Mouse (Mus musculus) olfactory bulb, adult 2 months (tissue): ENCODE measurements around the gene Cluap1. TPM values are rescaled to one million over a fixed set of nuclear protein-coding genes. Genes with fewer than 3 reads are reported as not detected.

ENCODE experiments used
- H3K27ac ChIP-seq: fragments of 200-500 bp; 2 replicates; pipeline ENCODE4 v1.5.1; 2012; ENCODE audit warnings: low read depth, low read length; ENCODE audit not compliant: insufficient read depth
- H3K4me1 ChIP-seq: fragments of 200-500 bp; 2 replicates; pipeline ENCODE4 v1.6.1; 2012; ENCODE audit warnings: low read length; ENCODE audit not compliant: control insufficient read depth, insufficient read depth
- H3K4me3 ChIP-seq: fragments of 200-500 bp; 2 replicates; pipeline ENCODE4 v1.5.1; 2012; ENCODE audit warnings: mild to moderate bottlenecking, low read depth, low read length, moderate library complexity; ENCODE audit not compliant: insufficient read depth
- CTCF ChIP-seq: fragments of 200-500 bp; IDR thresholded peaks from 2 replicates; pipeline ENCODE4 v1.5.1; 2012; ENCODE audit warnings: low read depth, mild to moderate bottlenecking, low read length, moderate library complexity; ENCODE audit not compliant: insufficient read depth
- POLR2A ChIP-seq: fragments of 200-500 bp; IDR thresholded peaks from 2 replicates; pipeline ENCODE4 v1.6.1; 2012; ENCODE audit warnings: mild to moderate bottlenecking, low read depth, low read length, moderate library complexity; ENCODE audit not compliant: insufficient read depth
- WGBS: fragments of 180-500 bp; shearing (Covaris S2); methylation state at CpG from one replicate; pipeline ENCODE4 v1.1.7; 2018; 5-methylcytosine and 5-hydroxymethylcytosine counted together
- polyA plus RNA-seq: library from polyadenylated mRNA; stranded (reverse); fragments of >200 nt; gene quantifications from 2 replicates; pipeline ENCODE4 v1.2.4, GENCODE M21; 2012; ENCODE audit warnings: low replicate concordance; ENCODE audit not compliant: missing spikeins, insufficient read depth, insufficient read length

Gene Cluap1
- polyA plus RNA-seq, 1 experiment, result not detected

DNA sequence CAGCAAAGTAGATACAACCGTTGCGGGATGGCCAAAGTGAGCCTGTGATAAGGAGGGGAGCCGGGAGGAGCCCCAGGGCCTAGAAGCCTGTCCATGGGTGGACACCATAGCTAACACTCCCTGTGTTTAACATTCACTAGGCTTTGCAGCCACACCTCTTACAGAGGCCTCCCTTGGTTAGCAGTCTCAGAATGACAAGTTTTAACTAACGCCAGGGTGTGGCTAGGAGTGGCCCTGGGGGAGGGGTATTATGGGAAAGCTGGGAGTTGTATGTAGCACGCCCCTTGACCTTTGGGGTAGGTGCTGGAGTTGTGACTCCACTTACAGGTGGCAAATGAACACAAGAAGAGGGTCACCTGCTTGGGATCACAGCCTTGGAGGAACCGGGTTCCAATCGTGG is 67.1 kb downstream of the Cluap1 start:
- Histone ChIP-seq H3K4me1 (no peaks in the 10 kb centered on the region), H3K27ac (no peak overlapping the region), H3K4me3 (no peak overlapping the region)
- TF ChIP-seq CTCF (no peak), POLR2A (no peak)
- 91% methylated on average over 7 of the region's 7 CpGs for WGBS

DNA sequence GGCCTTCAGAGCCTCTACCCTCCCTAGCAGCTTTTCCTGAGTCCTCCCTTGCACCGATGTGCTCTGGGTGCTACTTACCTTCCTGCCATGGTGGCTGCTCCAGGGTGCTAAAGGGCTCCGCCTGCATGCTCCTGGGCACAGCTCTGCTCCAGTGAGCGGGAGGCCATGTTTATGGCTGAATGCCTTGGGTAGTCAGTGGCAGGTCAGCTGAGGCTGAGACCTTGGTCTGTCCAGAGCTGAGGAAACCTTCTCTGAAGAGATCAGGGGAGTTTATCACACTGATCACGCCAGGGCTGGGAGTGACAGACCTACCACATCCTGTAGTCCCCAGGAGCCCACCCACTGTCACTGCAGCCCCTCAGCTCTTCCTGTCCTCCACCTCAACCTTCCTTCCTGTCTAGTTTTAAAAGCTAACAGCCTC is 67.7 kb downstream of the Cluap1 start, which contains the start of gene Nlrc3:
TSS of gene Nlrc3 (minus strand) at position 382 of the 421 bp plus-strand sequence.
- H3K27ac ChIP-seq, result no peak within 1 kb of the TSS
- WGBS, result 81% methylated on average over 4 of the region's 4 CpGs
- H3K4me1 ChIP-seq, result no peaks in the 10 kb centered on the region
- H3K4me3 ChIP-seq, result no peak within 1 kb of the TSS
- TF ChIP-seq CTCF (no peak), POLR2A (no peak)

DNA sequence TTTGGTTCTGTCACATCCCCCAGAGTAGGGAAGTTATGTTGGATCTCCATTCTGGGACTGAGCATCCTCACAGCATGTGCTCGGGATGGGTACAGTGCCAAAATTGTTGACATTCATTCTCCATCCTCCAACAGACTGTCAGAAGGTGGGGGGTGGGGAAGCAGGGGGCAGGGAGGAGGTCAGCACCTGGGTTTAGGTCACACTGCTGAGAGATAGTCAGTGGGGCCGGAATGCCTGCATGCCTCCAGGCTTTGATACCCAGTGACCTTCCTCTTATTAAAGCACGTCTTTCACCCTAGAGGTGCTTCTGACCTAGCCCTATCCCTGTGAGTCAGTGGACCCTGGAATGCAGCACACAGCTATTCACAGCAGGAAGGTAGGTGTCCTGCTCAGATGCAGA is 68.1 kb downstream of the Cluap1 start:
- Histone ChIP-seq H3K4me1 (no peaks in the 10 kb centered on the region), H3K4me3 (no peak overlapping the region), H3K27ac (no peak overlapping the region)
- TF ChIP-seq CTCF (no peak), POLR2A (no peak)
- 56% methylated on average over 3 of the region's 3 CpGs for WGBS

DNA sequence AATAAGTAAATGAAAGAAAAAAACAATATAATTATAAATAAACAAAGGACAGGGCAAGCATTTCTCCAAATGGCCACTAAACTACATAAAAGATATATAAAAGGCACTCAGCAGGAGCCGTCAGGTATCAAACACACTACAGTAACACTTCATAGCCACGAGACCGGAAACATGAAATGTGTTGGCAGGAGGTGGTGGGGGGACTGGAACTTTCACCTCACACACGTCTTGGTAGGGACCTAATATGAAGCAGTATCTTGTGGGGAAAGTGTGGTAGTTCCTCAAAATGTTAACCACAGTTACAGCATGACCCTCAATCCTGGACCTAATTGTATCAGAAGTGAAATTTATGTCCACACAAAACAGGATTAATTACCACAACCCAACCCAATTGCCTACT is 73.6 kb downstream of the Cluap1 start:
- TF ChIP-seq POLR2A (no peak), CTCF (no peak)

DNA sequence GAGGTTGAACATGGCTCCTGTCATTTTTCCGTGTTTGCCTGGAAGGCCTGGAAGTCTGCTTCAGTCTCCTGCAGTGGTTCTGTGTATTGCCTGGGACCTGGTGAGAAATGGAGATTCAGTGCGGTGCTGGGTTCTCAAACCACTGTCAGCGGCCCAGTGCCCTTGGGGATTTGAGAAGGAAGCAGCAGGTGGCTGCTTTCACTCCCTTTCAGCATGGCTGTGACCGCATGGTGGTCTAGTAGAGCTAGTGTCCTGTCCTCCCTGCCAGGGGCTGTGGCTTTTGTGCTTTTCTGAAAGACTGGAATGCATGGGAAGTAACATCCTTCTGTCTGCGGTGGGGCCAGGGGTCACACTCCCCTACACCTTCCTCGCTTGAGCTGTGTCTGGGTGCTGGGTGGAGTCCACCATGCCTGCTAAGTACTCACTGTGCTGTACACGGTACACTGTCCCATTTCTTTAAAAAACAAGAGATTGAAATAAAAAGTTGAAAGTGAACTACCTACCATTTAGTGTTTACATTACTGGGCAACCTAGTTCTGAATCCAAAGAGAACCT is 74.6 kb downstream of the Cluap1 start:
- no peak for TF ChIP-seq CTCF
- TF ChIP-seq POLR2A, result no peak
- no peak overlapping the region for H3K4me3 ChIP-seq
- 60% methylated on average over 7 of the region's 7 CpGs for WGBS

More for the DNA sequence above, 73.6 kb downstream of the Cluap1 start:
- H3K27ac ChIP-seq, result no peak overlapping the region
- no peak overlapping the region for H3K4me3 ChIP-seq
- no peaks in the 10 kb centered on the region for H3K4me1 ChIP-seq
- WGBS, result 83% methylated on average over 4 of the region's 4 CpGs

DNA sequence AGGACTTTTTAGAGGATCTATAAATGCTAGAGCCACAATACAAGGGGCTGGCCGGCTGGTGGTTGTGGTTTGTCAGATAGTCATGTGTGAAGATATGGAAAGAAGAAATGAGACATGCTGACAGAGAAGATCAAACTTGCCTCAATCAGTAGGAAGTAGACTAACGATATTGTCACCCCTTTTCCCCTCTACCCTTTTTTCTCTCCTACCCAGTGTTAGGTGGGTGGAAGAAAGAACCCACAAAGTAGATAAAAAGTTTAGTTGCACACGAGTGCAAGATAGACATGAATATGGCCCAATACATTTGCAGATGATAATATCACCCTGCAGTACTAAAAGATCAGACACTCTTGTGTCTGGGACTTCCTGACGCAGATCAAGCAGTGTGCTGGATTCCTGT is 79.8 kb downstream of the Cluap1 start:
- TF ChIP-seq POLR2A (no peak), CTCF (no peak)
- H3K4me1 ChIP-seq, result no peaks in the 10 kb centered on the region
- 91% methylated on average over 4 of the region's 4 CpGs for WGBS
- H3K4me3 ChIP-seq, result no peak overlapping the region
- H3K27ac ChIP-seq, result no peak overlapping the region

More for the DNA sequence above, 74.6 kb downstream of the Cluap1 start:
- Histone ChIP-seq H3K4me1 (no peaks in the 10 kb centered on the region), H3K27ac (no peak overlapping the region)

Other genes with a start within 250 kb of the Cluap1 start
- gene Mefv, start 190.7 kb upstream of the Cluap1 start, polyA plus RNA-seq, result not detected in 2 replicates
- gene Zfp263, start 164.7 kb upstream of the Cluap1 start, polyA plus RNA-seq, result not detected in 2 replicates
- gene Olfr15, start 77.9 kb upstream of the Cluap1 start, polyA plus RNA-seq, result not detected in 2 replicates
- not detected in 2 replicates for gene Zfp174, start 61.5 kb upstream of the Cluap1 start, polyA plus RNA-seq
- not detected in 2 replicates for gene Naa60, start 36.4 kb upstream of the Cluap1 start, polyA plus RNA-seq
- not detected in 2 replicates for gene Zfp597, start 24.2 kb upstream of the Cluap1 start, polyA plus RNA-seq
- gene Gm20695, start 24.2 kb upstream of the Cluap1 start, polyA plus RNA-seq, result not detected in 2 replicates
- gene 1700037C18Rik, start 112 bp upstream of the Cluap1 start, polyA plus RNA-seq, result not detected in 2 replicates
- not detected in 2 replicates for gene Nlrc3, start 67.8 kb downstream of the Cluap1 start, polyA plus RNA-seq
- 162 TPM in 1 of 2 replicates, not detected in the other for gene Slx4, start 95.0 kb downstream of the Cluap1 start, polyA plus RNA-seq
- gene Dnase1, start 128.1 kb downstream of the Cluap1 start, polyA plus RNA-seq, result not detected in 2 replicates
- not detected in 2 replicates for gene Trap1, start 169.0 kb downstream of the Cluap1 start, polyA plus RNA-seq